Mouse (Mus musculus) T-helper 17 cell (primary cell): ENCODE results near the gene Dmac2.

Experiments used
- in situ Hi-C, 2 experiments: fragments of 300-600 bp; cut with MboI, MseI; formaldehyde crosslinking; loops; 1 replicate in 1 of 2; 2 replicates in 1 of 2; pipeline ENCODE4 v1.15.1; 2025; ENCODE audit warnings: high pct_unique_total_duplicates in 2 of 2

The Dmac2 gene

DNA sequence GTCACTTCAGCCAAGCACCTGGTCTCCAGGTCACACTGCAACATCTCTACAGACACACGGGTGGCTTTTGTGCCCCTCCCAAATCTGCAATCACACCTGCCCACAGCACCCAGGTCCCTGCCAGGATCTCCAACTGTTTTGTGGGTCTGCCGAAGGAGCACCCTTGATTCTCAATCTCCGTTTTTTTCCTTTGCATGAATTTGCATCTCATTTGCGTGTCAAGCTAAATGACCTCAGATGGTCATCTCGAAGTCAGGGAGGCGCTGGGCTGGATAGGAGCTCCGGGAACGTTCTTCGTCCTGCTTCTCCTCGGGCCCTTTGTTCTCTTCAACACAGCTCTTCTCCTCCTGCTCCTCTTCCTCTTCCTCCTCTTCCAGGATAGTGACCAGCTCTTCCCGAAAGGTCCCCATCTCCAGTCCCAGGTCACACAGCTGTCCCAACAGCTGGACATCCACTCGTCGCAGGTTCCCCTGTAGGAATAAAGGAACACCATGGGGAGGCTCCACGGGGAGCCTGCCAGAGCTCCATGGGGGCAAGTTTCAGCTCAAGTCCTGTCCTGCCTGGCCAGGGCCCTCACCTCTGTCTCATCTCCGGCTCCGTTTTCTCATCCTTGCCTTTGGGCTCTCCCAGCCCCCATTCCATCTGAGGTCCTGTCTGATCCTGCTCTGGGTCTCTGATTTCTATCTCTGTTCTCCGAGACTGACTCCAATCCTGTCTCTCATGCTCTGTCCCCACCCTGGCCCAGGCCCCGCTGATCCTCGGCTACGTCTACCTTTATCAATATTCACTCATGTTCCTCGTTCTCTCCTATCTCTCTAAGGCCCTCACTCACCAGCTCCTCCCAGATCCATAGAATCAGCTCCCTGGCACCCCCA, 4.1 kb upstream of the Dmac2 start:
- in situ Hi-C loops: no loop called here

DNA sequence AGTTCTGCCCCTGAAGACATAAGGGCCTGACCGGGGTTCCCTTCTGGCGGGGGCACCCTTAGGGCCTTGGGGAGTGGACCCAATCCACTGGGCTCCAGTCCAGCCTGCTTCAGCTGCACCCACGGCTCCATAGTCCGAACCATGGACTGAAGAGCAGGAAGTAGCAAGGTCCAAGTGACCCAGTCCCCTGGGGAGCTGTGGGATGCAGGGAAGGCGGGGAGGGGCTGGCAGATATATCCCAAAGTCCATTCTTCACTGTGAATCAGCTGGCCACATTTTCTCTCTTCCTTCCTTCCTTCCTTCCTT, 3.6 kb upstream of the Dmac2 start, which contains the start of gene Erich4:
Erich4 (minus strand) TSS at position 187 of the 306 bp plus-strand sequence.
- in situ Hi-C loops: no loop called here

DNA sequence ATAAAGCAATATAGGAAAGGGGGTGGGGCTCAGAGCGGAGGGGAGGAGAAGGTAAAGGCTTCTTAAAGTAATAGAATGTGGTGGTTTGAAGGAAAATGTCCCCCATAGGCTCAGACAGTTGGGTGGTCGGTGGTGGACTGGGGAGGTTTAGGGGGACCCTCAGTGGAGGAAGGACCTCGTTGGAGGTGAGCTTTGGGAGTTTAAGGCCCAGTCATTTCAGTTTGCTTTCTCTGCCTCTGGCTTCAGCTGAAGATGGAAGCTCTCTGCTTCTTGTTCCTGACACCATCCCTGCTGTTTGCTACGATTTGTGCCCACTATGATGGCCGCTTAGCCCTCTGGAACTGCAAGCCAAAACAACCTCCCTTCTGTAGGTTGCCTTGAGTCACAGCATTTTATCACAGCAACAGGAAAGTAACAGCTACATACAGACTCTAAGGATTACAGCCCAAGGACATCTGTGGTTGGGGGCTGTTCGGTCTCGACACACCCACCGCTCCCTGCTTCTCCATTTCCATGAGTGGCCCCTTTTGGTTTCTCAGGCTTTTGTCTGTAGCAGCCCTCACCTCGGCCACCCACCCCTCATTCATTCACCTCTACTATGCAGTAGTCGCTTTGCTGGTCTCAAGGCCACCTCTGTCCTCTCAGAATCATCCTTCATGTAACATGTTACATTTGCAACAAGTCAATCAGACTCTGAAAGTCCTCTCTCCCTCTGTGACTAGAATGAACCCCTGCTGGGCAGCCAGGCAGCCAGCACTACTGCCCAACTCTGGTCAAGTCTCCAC, 1.6 kb upstream of the Dmac2 start:
- in situ Hi-C loops: no loop called here

DNA sequence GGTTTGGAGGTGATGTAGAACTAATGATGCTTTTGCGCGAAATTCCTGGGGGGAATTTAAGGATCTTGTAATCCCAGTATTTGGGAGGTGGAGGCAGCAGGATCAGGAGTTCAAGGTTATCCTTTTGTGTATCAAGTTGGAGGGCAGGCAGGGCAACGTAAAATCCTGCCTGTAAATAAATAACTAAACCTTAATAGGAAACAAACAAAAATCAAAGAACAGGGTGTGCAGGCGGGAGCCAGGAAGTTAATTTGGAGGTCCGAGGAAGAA, 443 bp downstream of the Dmac2 start:
- in situ Hi-C loops: no loop called here

DNA sequence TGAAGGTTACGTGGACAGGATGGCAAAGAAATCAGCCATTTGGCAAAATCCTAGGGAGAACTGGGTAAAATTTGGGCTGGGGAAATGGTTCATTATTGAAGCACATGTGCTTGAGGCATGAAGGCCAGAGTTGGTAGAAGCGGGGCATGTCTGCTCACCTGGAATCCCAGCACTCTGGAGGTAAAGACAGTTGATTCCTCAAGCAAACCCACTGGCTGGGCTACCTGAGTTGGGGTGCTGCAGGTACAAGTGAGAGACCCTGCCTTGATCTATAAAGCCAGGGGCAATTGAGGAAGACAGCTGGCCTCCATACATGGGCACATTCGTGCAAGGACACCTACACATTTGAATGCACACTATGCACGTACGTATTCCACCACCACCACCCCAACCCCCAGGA, 887 bp downstream of the Dmac2 start:
- in situ Hi-C loops: loop anchor here (5.0 kb wide), 2 partner anchors 37 to 82 kb away; partner anchors contain the start of genes Bckdha (in 2 of the 2) and Exosc5 (in 2 of the 2)

DNA sequence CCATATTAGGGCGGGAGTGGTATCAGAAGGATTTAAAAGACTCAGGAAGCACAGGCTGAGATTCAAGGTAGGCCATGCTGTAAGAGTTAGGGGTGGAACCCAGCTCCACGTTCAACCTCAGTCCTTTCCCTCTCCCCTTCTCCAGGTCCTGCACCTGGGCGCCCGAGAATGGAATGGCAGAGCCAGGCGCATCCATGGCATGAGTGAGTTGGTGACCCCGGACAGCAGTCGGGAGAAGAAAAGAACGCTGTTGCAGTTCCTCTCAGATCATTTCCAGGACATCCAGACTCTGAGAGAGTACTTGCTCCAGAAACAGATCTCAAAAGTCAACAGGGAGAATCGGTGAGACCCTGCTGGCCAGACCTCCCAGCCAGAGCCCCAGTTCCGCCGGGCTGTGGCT, 1.5 kb downstream of the Dmac2 start:
- in situ Hi-C loops: loop anchor here (5.0 kb wide), 2 partner anchors 37 to 82 kb away; partner anchors contain the start of genes Bckdha (in 2 of the 2) and Exosc5 (in 2 of the 2)

DNA sequence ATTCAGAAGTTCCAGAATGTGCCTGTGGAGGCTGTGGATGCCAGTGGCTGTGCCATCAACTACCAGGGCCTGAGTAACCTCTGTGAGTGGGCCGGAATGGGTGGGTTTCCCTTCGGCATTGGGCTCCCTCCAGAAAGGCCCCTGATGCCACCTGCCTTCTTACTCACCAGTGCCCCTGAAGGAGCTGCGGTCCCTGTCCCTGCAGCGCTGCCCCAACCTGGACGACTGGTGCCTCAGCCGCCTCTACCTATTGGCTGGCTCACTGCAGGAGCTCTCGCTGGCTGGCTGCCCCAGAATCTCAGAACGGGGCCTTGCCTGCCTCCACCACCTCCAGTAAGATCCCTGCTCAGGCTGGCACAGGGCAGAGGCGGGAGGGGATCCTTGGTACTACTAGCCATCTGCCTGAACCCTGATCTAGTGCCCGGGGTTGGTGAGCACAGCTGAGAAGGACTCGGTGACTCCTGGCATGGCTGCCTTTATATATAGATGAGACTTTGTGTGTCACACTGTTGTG, 4.7 kb downstream of the Dmac2 start:
- in situ Hi-C loops: loop anchor here (5.0 kb wide), 2 partner anchors 33 to 78 kb away; partner anchors contain the start of genes Bckdha (in 2 of the 2) and Exosc5 (in 2 of the 2)

DNA sequence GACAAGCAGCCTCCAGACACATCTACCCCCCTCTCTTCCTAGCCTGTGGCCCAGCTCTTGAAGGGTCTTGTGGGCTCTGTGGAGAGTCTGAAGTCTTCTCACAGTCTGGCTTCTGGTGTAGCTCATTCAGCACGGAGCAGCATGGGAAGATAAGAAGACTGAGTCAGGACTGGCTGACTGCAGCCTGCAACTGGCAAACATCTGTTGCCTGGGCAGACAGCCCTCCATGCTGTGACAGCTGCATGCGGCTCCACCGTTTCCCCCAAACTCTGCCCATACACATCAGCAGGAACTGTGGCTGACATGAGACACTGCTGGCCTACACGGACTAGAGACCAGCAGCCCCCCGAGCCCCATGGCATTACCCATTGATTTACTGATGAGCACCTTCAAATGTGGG, 5.6 kb downstream of the Dmac2 start:
- in situ Hi-C loops: loop anchor here (5.0 kb wide), 2 partner anchors 32 to 77 kb away; partner anchors contain the start of genes Bckdha (in 2 of the 2) and Exosc5 (in 2 of the 2)

DNA sequence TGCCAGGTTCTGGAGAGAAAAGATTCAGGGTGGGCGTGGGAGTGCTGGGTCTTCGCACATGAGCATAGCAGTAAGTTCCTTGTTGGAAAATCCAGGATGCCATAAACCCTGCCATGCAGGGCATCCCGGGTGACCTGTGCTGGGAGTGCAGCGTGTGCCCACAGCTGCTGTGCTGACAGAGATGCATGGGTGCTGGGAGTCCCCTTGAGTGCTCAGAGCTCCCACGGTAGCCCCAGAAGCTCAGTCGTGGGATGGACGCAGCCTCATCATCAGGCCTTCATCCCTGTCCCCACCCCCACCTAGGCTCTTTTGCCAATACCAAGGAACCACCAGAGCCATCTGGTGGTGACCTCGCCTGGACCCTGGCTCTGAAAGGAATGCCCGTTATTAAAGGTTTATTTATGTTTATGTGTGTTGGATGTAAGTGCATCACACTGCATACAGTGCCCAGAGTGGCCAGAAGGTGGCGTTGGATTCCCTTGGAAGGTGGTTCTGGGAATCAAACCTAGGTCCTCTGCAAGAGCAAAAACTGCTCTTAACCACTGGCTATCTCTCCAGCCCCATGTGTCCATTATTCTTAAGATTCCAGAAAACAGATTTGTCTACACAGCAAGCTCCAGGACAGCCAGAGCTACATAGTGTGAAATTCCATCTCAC, 6.5 kb downstream of the Dmac2 start:
- in situ Hi-C loops: no loop called here

DNA sequence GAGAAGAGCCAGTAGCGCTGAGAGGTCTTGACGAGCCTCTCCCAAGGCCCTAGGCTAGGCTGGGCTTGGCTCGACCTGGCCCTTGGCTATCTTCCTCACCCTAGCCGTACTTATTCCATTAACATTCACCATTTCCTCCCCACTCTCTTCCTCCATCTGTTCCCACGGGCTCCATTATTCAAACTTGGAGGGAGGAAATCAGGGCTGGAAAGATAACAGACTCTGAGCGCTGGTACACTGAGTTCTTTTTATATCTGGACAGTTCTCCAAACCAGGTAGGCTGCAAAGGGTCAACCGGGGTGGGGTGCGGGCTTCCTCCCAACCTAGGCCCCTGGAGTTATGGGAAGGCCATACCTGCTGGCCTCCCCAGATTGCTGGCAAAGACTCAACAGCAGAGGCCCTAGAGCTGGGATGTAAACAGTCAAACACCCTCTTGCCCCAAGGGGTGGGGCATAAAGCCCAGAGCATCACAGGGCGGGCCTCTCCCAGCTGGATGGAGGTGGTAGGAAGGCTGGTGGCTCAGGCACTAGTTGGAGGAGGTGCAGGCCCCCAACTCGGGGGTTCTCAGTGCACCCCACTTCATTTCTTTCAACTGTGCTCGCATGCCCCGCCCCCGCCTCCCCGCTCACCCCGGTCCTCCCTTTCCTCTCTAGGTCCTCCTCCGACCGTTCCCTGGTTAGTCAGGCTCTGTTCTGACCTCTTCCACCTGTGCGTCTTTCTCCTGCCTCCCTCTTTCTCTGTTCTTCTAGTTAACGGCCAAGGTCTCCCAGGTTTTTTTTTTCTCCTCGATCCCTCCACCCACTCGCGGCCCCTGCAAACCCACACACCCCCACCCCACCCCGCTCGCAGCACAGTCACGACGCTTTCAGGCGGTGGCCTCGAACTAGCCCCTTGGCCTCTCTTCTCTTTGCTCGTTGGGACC, 7.6 kb downstream of the Dmac2 start, which contains the start of gene B3gnt8:
B3gnt8 (plus strand) TSS at position 146 of the 922 bp plus-strand sequence.
- in situ Hi-C loops: no loop called here

DNA sequence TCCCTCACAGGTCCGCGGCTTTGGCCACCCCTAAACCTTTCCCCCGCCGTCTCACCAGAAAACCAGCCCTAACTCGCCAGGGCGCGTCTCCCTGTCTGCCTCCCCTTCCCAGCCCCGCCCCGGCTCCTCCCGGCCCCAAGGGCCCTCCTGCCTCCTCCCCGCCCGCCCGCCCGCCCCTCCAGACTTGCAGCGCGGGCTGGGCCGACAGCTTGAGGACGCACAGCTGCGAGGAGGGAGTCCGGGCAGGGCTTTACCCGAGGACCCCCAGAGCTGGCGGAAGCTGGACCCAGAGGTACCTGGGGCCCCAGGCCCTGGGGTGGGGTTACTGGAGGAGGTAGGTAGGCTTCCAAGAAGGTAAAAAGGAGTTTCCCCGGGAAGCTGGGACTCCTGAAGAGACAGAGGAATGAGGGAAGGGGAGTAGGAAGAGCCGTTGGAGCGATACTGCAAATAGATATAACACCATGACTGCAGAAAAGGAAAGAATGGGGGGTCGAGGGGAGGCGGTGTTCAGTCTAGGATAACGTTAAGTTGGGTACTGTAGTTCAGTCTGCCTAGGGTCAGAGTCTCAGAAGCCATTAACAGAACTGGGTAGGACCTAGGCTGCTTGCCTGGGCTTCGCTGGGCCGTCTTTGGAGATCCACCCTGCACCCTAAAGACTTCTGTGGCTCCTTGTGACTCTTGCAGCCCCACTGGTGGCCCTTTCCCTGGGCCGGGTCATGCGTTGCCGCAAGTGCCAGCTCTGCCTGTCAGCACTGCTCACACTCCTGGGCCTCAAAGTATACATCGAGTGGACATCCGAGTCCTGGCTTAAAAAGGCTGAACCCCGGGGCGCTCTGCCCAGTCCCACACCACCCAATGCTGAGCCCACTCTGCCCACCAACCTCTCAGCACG, 8.5 kb downstream of the Dmac2 start:
- in situ Hi-C loops: no loop called here

DNA sequence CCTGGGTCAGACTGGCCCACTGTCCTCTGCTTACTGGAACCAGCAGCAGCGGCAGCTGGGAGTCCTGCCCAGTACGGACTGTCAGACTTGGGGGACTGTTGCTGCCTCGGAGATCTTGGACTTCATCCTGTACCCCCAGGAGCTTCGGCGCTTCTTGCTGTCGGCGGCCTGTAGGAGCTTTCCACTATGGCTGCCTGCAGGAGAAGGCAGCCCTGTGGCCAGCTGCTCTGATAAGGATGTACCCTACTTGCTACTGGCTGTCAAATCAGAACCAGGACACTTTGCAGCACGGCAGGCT, 9.1 kb downstream of the Dmac2 start:
- in situ Hi-C loops: no loop called here

DNA sequence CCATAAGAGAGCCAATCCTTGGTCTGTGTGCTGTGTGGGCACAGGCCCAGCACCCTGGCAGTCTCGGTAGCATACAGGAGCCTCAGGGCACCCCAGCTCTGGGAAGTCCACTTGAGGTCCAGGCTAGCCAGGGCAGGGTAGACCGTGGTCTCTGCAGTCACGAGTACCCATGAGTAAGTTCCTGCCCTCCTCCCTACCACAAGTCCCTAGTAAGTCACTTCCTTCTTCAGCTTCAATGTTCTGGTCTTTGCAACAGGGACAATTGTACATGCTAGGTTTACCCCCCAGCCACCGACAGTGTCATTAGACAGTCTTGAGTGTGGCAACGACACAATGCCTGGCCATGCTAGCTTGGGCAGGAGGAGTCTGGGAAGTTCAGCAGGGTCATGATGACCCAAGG, 13.5 kb downstream of the Dmac2 start:
- in situ Hi-C loops: no loop called here

DNA sequence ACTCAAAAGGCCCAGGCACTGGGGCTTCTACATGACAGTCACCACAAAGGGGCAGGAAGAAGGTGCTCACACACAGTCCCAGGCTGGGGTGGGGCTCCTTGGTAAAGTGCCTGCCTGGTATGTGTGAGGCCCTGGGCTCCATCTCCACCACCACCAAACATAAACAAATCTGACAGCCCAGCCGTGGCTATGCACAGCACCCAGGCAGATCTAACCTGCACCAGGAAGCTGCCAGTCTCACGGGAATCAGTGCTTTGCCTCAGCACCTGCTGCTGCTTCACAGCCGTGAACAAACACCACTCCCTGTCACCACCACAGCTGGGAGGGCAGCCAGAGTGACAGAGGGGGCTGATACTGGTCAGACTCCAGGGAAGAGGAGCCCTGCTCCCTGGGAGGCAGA, 17.2 kb downstream of the Dmac2 start:
- in situ Hi-C loops: no loop called here

DNA sequence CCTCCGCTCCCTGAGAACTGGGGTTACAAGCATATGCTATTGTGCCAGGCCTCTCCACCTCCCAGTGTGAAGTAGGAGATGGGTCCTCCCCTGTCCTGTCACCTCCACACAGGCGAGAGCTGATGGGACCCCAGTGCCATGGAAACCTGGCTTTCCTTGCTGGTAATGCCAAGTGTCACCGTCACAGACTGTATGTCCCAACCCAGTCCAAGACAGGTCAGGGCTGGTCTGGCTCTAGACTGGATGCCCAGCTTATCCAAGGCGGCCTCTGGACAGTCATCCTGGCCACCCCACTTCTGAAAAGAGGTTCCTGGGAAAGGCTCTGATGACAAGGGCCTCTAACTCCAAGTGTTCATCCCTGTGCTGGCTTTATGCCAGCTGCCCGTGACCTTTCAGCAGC, 17.9 kb downstream of the Dmac2 start:
- in situ Hi-C loops: no loop called here

DNA sequence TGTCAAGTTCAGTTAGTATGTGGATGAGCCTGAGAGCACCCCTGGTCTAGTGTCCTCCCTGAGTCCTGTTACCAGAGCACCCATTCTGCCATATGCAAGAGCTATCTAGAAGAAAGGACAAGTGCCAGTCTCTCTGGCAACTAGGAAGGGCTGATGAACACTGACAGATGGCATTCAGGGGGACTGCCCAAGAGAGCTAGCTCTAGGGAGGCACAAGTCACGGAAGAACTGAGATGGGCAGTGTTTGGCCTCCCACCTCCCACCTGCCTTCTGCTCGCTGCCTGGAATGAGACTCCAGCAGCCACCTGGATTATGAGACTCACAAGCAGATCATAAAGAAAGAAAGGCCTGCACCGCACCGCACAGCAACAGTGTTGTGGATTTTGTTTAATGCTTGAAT, 20.5 kb downstream of the Dmac2 start:
- in situ Hi-C loops: no loop called here

DNA sequence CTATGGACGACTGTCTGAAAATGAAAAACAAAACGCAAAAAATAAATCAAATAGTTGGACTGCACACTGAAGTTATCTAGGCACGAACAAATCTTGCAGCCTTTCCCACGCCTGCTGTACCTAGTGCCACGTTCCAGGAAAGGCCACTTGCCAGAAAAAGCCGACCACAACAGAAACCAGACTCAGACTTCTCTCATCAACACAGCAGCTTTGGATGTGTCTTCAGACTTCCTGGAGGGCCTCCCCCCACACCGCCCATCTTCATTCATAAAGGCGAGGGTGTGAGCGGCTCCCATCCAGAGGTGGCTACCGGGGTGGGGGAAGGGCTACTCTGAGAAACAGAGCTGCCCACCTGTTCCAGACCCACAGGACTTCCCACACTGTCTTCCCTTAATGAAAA, 24.9 kb downstream of the Dmac2 start:
- in situ Hi-C loops: no loop called here

DNA sequence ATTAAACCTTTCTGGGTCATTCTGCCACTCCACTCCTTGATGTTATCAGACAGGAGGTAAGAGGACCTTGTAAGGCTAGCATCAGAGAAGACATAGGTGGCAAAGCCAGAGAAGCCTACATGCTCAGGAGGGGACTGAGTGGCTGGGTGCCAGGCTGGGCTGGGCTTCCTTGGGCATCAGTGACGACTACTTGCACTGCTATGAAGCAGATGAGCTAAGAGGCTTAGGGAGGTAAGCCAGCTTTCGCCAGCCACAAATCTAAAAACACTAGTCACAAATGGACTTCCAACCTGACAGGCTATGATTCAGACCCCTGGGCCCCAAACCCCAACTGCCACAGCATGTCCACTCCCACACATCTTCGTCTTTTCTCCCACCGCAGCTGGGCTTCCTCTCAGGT, 25.4 kb downstream of the Dmac2 start:
- in situ Hi-C loops: loop anchor here in 1 of 2 experiments (5.0 kb wide), 1 partner anchor 43 kb away; the partner anchor contains the start of gene Tgfb1

DNA sequence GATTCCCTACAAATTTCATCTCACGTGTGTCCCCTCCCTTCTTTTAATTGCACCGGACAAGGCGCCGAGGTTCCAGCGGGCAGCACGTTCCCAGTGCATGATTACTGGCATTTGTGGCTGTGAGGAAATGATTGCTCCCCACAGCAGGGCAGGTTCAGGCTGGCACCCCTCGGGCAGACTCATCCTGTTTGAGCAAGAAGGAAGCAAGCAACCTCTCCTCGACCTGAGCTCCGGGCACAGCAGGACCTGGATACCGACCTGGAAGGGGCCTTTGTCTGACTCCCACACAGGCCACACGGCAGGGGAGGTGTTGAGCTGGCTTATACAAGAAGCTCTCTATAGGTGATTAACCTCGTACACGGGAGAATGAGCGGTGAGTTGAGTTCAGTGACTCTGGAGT, 25.9 kb downstream of the Dmac2 start:
- in situ Hi-C loops: loop anchor here in 1 of 2 experiments (5.0 kb wide), 1 partner anchor 42 kb away; the partner anchor contains the start of gene Tgfb1
